Mouse (Mus musculus): ENCODE data around the gene Smarcd1.

- no peak for TF ChIP-seq POLR2A (IDR thresholded peaks at IDR 0.05; ENCODE audit: extremely low read depth, insufficient read depth, low read length)
- TF ChIP-seq CTCF (IDR thresholded peaks at IDR 0.05; ENCODE audit: extremely low read depth, insufficient read depth, low read length), result no peak
Observed at GRCm38 (mm10) chr15:99661121-99661830, 40.7 kb upstream of the Smarcd1 start.
